Mouse (Mus musculus): Measurements from ENCODE around the gene Ssr1.

DNA sequence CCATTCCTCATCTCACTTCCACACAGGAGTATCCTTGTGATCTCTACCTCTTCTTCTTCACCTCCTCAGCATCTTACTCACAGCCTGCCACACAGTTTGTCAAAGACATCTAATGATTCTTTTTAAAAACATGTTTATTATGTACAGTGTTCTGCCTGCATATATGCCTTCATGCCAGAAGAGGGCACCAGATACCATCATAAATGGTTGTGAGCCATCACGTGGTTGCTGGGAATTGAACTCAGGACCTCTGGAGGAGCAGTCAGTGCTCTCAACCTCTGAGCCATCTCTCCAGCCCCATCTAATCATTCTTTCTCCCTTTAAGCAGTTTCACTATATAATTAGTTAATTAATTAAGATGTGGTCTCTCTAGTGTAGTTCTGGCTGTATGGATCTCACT is 8.4 kb upstream of the Ssr1 start:
- TF ChIP-seq CTCF (IDR thresholded peaks at IDR 0.05; ENCODE audit: low read depth, low read length) (no peak), EP300 (IDR thresholded peaks at IDR 0.05; ENCODE audit: insufficient read depth, low read depth, low read length) (no peak), POLR2A (IDR thresholded peaks at IDR 0.05; ENCODE audit: insufficient read depth, low read length) (no peak)

All from ES-Bruce4 (cell line).